Mouse (Mus musculus): ENCODE results near the gene Olfr763.

DNA sequence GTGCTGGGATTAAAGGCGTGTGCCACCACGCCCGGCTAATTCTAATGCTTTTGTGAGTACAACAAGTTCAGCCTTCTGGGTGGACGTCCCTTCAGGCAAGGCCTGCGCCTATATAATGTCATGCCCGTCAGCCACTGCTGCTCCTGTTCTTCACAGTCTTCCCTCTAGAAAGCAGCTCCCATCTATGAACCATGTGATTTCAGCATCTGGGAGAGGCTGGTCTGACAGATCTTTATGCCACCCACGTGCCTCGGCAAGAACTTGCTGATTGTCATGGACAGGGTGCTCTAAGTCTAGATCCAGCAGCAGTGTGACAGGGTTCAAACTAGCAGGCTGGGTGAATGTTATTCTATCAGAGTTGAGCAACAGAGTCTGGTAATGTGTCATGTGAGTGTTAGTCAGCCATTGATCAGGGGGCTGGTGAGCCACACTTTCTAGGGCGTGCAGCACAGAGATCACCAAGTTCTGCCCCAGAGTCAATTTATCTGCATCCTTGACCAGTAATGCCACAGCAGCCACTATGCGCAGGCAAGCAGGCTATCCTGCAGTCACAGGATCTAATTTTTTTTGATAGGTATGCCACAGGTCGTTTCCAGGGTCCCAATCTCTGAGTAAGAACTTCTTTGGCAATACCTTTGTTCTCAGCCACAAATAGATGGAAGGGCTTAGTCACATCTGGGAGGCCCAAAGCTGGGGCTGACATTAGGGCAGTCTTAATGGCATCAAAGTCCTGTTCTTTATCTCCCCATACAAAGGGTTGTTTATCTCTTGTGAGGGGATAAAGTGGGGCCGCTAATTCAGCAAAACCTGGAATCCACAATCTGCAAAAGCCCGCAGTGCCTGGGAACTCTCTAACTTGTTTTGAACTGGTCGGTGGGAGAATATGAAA is 6.3 kb upstream of the Olfr763 start:
- TF ChIP-seq POLR2A (IDR thresholded peaks at IDR 0.05; ENCODE audit: insufficient read length, low read depth) (no peak), E2F4 (IDR thresholded peaks at IDR 0.05; ENCODE audit: insufficient read depth) (no peak), USF1 (IDR thresholded peaks at IDR 0.05; ENCODE audit: low read depth) (no peak), MYOD1 (IDR thresholded peaks at IDR 0.05; ENCODE audit: control insufficient read depth in 1 of 3, insufficient read length in 2 of 3, low read depth in 2 of 3) (no peak), MAX (IDR thresholded peaks at IDR 0.05; ENCODE audit: low read depth) (no peak)
